Mouse (Mus musculus) Patski (cell line): Measurements from ENCODE around the gene Cavin4. TPM values are rescaled to one million over a fixed set of nuclear protein-coding genes. Genes with fewer than 3 reads are reported as not detected.
A peak's percentile ranks its signal among the peaks of the same experiment; 100 is the strongest.
"Not testable (repeated sequence)": the region's sequence is repeated elsewhere in the genome, so short reads cannot be mapped to it uniquely, and the experiment has no call there.

ENCODE experiments used
- ATAC-seq: fragments of 100-300 bp; one replicate; pipeline ENCODE4 v1.8.0; 2021
- CTCF ChIA-PET: fragments of 350-600 bp; sonication (Branson Sonifier 250); formaldehyde crosslinking; loops from one replicate; lab custom pipeline; 2022; ENCODE audit warnings: inconsistent platforms; lab: Charles Lee
- POLR2A ChIA-PET: fragments of 350-600 bp; sonication (Branson Sonifier 250); formaldehyde crosslinking; loops from one replicate; lab custom pipeline; 2022; ENCODE audit warnings: antibody characterized with exemption, inconsistent platforms; lab: Charles Lee
- DNase-seq: peaks from one replicate; pipeline ENCODE4 v3.0.0-alpha.2; 2011; ENCODE audit warnings: low read depth, low spot score
- H3K27me3 ChIP-seq: fragments of 371-371 bp; one replicate; pipeline ENCODE4 v1.5.1; 2021
- CTCF ChIP-seq: fragments of 100-300 bp; IDR thresholded peaks from one replicate; pipeline ENCODE4 v1.5.1; 2021
- in situ Hi-C: fragments of 300-500 bp; cut with MboI; formaldehyde crosslinking; loops from 3 replicates; pipeline ENCODE4 v1.11.1; 2018; ENCODE audit warnings: low pct_unique_long_range_greater_than_20kb, mixed read lengths
- polyA plus RNA-seq: library from polyadenylated mRNA; unstranded; gene quantifications from one replicate; pipeline ENCODE4 v1.2.3, GENCODE M21; 2021

Cavin4 gene
- polyA plus RNA-seq, 1 experiment from 2014 or later: 0.06 TPM

DNA sequence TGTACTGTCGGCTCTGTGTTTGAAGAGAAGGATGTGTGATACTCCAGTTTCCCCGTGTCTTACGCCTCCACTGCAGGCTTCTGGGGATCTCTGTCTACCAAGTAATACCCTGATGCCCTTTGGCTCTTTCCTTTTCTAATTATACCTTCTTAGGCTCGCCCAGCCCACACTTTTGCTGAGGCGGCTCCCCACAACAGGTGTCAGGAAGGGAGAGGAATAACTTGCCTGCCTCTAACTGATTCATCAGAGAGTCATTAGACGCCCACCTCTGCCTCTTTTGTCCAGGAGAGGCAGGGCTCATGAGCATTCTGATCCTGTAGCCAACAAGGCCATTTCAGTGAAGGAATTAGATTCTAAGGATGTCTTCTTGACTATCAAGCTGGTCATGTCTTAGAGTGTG lies 4.0 kb downstream of the Cavin4 start:
- in situ Hi-C loops: no loop called here
- no peaks in the 10 kb centered on the region for H3K27me3 ChIP-seq
- no peak for ATAC-seq
- ChIA-PET CTCF (interaction anchor here (1.1 kb wide), 1 partner anchor 13 kb away, joined by 4 read pairs; no protein-coding TSS in a partner anchor), POLR2A (no interaction called here)
- TF ChIP-seq CTCF: no peak
- no peak for DNase-seq

DNA sequence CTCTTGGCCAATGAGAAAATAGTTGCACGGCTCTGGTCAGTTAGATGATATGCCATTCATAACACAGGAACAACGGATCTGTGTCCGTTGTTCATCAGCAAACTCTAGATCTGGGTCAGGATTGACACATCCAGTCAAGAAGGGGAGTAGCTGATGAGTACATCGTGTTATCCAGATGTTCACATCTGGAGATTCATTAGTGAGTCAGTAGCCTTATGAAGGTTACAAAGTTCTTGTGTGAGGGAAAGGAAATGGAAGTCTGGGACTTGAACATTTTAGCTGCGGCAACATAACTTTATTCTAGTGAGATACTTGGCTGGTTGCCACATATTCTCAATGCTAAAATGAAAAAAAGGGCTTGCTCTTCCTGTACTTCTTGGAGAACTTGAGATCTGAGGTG lies 9.6 kb downstream of the Cavin4 start:
- ATAC-seq (no peak), DNase-seq (no peak)
- POLR2A ChIA-PET: no interaction called here
- no peak for TF ChIP-seq CTCF
- H3K27me3 ChIP-seq: no peaks in the 10 kb centered on the region
- in situ Hi-C loops: loop anchor here (10.0 kb wide), 2 partner anchors 108 to 208 kb away; no protein-coding TSS in a partner anchor
- CTCF ChIA-PET: interaction anchor here (1.7 kb wide), 1 partner anchor 8 kb away, joined by 4 read pairs; no protein-coding TSS in a partner anchor

DNA sequence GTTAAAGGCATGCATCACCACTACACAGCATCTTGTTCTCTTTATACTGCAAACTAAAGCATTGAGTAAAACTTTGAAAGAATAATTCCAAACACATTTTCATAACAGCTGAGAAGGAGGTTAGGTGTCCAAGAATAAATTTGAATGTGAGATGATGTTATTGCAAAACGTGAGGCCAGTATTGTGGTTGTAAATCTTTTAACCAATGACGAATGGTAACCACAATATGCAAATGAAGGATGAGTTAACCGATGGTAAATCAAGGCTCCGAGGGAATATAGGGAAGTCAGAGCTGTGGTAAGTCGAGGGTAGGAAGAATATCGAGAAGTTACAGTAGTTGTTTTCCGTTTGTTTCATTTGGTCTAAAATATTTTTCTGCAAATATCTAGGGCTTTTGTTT lies 11.1 kb downstream of the Cavin4 start:
- CTCF ChIA-PET: no interaction called here
- in situ Hi-C loops: loop anchor here (10.0 kb wide), 2 partner anchors 110 to 210 kb away; no protein-coding TSS in a partner anchor
- no peaks in the 10 kb centered on the region for H3K27me3 ChIP-seq
- POLR2A ChIA-PET: no interaction called here
- DNase-seq: no peak
- ATAC-seq: no peak
- no peak for TF ChIP-seq CTCF

DNA sequence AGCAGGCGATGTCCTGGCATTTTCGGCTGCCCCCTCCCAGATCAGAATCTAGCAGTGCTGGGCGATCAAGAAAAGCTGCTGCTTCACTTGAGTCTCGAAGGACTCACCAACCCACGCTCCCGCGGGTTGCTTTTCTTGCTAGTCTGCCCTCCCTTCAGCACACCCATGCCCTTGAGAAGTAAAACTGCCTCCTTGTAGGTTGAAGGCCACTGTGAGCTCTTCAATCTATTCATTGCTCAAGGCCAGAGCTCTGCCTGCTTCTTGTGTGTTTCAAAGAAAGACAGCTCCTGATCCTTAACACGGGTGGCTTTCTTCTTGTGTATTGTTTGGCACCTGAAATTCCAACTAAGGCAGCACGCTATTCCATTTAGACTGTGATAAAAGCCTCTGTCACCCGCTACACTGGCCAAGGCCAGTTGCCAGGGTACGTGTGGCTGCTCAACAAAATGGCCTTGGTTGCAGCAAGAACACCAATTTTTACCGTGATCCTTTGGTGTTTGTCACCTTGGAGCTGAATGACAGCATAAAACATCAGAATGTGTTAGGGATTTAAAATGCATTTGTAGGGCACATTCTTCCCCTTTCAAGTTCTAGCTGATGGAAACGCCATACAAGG lies 13.4 kb downstream of the Cavin4 start:
- ATAC-seq (no peak), DNase-seq (no peak)
- TF ChIP-seq CTCF: no peak
- H3K27me3 ChIP-seq: no peaks in the 10 kb centered on the region
- CTCF ChIA-PET: interaction anchor here (0.9 kb wide), 1 partner anchor 83 kb away, joined by 3 read pairs; no protein-coding TSS in a partner anchor
- POLR2A ChIA-PET: no interaction called here
- in situ Hi-C loops: loop anchor here (10.0 kb wide), 2 partner anchors 112 to 212 kb away; no protein-coding TSS in a partner anchor

DNA sequence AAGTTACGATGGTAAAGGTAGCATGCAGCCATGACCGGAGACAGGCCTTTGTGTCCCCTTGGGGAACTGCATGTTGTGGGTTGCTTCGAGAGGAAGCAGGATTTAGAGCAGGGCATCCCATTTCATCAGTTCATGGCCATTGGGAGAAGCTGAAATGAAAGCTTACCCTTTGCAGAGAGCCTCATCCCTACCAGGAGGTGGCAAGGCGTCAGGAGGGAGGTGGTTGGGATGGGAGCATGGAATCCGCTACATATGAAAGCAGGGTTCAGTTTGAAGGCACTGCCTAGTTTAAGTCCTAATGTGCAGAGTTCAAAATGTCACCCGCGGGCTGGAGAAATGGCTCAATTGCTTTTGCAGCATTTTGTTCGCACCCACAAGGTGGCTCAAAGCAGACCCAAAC lies 14.0 kb downstream of the Cavin4 start:
- no peak for DNase-seq
- TF ChIP-seq CTCF: no peak
- CTCF ChIA-PET: interaction anchor here (0.9 kb wide), 1 partner anchor 84 kb away, joined by 3 read pairs; no protein-coding TSS in a partner anchor
- no peaks in the 10 kb centered on the region for H3K27me3 ChIP-seq
- ATAC-seq: no peak
- POLR2A ChIA-PET: no interaction called here
- in situ Hi-C loops: loop anchor here (10.0 kb wide), 2 partner anchors 112 to 212 kb away; no protein-coding TSS in a partner anchor

DNA sequence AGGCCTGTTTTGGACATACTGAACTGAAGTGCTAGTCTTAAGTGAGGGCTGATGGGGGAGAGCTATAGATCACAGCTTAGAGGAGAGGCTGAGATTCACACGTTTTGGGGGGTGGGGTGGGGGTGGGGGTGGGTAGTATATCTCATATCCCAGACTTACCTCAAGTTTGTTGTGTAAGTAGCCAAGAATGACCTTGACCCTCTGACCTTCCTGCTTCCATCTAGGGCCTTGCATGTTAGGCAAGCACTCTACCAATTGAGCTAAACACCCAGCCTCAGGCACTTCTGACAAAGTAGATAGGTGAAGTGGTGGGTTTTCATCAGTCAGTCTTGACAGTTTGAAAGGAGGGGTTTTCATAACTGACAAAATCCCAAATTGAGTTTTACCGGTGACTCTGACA lies 14.5 kb downstream of the Cavin4 start:
- POLR2A ChIA-PET: no interaction called here
- no peak for TF ChIP-seq CTCF
- no peak for DNase-seq
- no peak for ATAC-seq
- no peaks in the 10 kb centered on the region for H3K27me3 ChIP-seq
- in situ Hi-C loops: loop anchor here (10.0 kb wide), 2 partner anchors 113 to 213 kb away; no protein-coding TSS in a partner anchor
- CTCF ChIA-PET: no interaction called here

DNA sequence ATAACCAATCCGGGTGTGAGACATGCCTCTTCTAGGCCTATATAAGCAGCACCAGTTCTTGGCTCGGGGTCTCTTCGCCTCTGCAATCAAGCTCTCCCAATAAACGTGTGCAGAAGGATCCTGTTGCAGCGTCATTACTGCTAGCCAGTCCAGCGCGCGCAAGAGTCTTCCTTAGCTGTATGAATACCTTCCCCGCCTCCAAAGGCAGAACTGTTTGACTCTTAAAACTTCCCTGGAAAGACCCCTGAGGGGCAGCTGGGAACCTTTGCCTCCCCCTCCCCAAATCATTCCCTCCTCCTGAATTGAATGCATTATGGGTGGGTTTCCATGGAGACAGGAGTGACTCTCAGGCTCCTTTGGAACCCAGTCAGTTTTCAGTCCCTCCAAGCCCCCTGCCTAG lies 15.5 kb downstream of the Cavin4 start:
- ChIA-PET CTCF (no interaction called here), POLR2A (no interaction called here)
- no peak for ATAC-seq
- in situ Hi-C loops: loop anchor here (10.0 kb wide), 2 partner anchors 114 to 214 kb away; no protein-coding TSS in a partner anchor
- no peaks in the 10 kb centered on the region for H3K27me3 ChIP-seq
- no peak for TF ChIP-seq CTCF
- DNase-seq: no peak

DNA sequence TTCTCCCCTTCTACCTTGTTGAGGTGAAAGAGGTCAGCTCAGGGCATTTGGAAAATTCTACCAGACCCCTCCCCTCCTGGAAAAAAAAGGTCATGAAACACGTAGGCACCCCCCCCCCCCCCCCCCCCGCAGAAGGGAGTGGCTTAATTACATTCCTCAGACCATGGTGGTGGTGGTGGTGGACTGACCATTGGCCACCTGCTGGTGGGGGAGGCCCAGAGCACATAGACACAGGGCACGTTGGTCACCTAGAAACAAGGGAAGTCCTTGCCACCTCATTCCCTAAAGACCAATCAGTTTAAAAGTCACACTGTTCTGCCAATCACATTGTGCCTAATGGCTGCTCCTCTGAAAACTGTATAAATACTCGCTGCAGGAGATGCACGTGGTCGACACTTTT lies 16.4 kb downstream of the Cavin4 start:
- CTCF ChIA-PET, DNase-seq, H3K27me3 ChIP-seq, ATAC-seq, POLR2A ChIA-PET: not testable (repeated sequence)
- in situ Hi-C loops: loop anchor here (10.0 kb wide), 2 partner anchors 115 to 215 kb away; no protein-coding TSS in a partner anchor

DNA sequence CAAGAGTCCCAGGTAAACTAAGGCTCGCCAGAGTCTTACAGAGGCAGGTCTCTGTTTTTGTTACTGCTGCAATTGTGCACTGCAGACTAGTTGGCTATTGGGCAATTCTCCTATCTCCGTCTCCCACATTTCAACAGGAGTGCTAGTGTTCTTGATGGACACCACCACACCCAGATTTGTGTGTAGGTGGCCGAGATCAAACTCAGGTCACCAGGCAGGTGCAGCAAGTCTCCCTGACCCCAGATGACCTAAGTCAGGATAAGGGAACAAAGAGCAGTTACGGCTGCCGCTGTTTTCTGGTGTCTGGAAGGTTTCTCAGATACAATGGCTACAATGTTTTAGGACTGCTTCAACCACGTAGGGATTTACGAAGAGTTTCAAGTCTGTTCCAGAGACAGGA lies 16.9 kb downstream of the Cavin4 start:
- POLR2A ChIA-PET: no interaction called here
- in situ Hi-C loops: no loop called here
- TF ChIP-seq CTCF: no peak
- no peaks in the 10 kb centered on the region for H3K27me3 ChIP-seq
- no peak for ATAC-seq
- DNase-seq: no peak
- CTCF ChIA-PET: interaction anchor here (0.8 to 1.3 kb wide), 3 partner anchors 11 to 226 kb away, joined by 3 to 5 read pairs (median 4); no protein-coding TSS in a partner anchor

DNA sequence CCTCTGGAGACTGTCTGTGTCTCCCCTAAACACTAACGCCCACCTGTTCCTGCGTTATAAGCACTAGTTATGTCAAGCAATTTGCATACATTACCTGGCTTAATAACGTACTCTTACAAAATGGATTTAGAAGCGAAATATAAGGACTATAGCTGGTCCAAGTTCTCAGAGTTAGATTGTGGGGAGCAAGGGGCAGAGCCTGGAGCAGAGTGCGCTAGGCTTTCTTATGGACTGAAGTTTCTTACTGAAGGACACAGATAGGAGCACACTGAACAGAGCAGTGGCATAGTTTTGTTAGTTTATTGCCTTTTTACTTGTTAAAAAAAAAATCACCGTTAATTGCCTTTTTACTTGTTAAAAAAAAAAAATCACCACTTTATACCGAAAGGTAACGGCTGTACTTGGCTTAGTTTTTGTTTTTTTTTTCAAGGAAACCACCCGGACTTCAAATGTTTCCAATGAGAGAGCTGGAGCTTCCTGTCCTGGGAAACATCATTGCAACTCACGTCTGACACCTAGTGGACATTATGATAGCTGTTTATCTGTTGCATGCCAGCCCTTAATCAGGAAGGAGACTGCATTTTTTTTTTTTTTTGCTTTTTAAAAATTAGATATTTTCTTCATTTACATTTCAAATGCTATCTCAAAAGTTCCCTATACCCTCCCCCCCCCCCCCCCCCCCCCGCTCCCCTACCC lies 17.5 kb downstream of the Cavin4 start:
- no peaks in the 10 kb centered on the region for H3K27me3 ChIP-seq
- peak; percentile 44 for TF ChIP-seq CTCF
- CTCF ChIA-PET: interaction anchor here (0.8 to 1.3 kb wide), 7 partner anchors 9 to 226 kb away, joined by 3 to 5 read pairs (median 4); no protein-coding TSS in a partner anchor
- no peak for ATAC-seq
- POLR2A ChIA-PET: interaction anchor here (0.7 kb wide), 1 partner anchor 10 kb away, joined by 3 read pairs; no protein-coding TSS in a partner anchor
- in situ Hi-C loops: no loop called here
- peak; percentile 30 for DNase-seq
